Mouse (Mus musculus) CH12.LX (cell line): Measurements from ENCODE around the gene Zmat3. TPM values are rescaled to one million over a fixed set of nuclear protein-coding genes. Genes with fewer than 3 reads are reported as not detected.

Experiments used
- DNase-seq: peaks from one replicate; pipeline ENCODE4 v3.0.0-alpha.2; 2013; ENCODE audit errors: extremely low read depth
- H3K27ac ChIP-seq: 2 replicates; pipeline ENCODE4 v1.5.1; 2012; ENCODE audit warnings: low read depth, mild to moderate bottlenecking, control low read depth, moderate library complexity; ENCODE audit not compliant: insufficient read depth
- H3K27me3 ChIP-seq: replicated peaks from 2 replicates; pipeline ENCODE3; 2012; ENCODE audit warnings: inconsistent platforms
- H3K36me3 ChIP-seq, 2 experiments: replicated peaks in 1 of 2; 2 replicates each; pipeline versions ENCODE3 to v1.6.1; 2012; ENCODE audit warnings: inconsistent platforms in 1 of 2, low read length in 1 of 2, mild to moderate bottlenecking in 1 of 2, mixed read lengths in 1 of 2, moderate library complexity in 1 of 2; ENCODE audit not compliant: control insufficient read depth in 1 of 2, insufficient read depth in 1 of 2
- H3K4me1 ChIP-seq, 2 experiments: 2 replicates each; pipeline ENCODE4 v1.6.1; 2012; ENCODE audit warnings: inconsistent platforms in 1 of 2, moderate library complexity in 1 of 2; ENCODE audit not compliant: insufficient read depth in 2 of 2, control insufficient read depth in 1 of 2
- H3K4me2 ChIP-seq: 2 replicates; pipeline ENCODE4 v1.6.1; 2012; ENCODE audit warnings: low read depth, mild to moderate bottlenecking, control low read depth; ENCODE audit not compliant: poor library complexity, insufficient read depth, severe bottlenecking
- H3K4me3 ChIP-seq, 3 experiments: fragments of 150-350 bp in 1 of 3; sonication (generic) in 1 of 3; replicated peaks in 1 of 3; 2 replicates each; pipeline versions ENCODE3 to v1.5.1; 2011 to 2012; ENCODE audit warnings: low read depth in 2 of 3, low read length in 2 of 3, mild to moderate bottlenecking in 2 of 3, moderate library complexity in 2 of 3, control low read depth in 1 of 3, improper control_type of control experiment in 1 of 3, inconsistent platforms in 1 of 3, mixed read lengths in 1 of 3; ENCODE audit not compliant: poor library complexity in 1 of 3
- H3K79me2 ChIP-seq: replicated peaks from 2 replicates; pipeline ENCODE4 v1.6.1; 2012; ENCODE audit warnings: mild to moderate bottlenecking, moderate library complexity; ENCODE audit not compliant: control insufficient read depth, poor library complexity, insufficient read depth, severe bottlenecking; ENCODE audit errors: extremely low read depth
- H3K9ac ChIP-seq: 2 replicates; pipeline ENCODE4 v1.6.1; 2012; ENCODE audit warnings: low read depth, mild to moderate bottlenecking, control low read depth, moderate library complexity; ENCODE audit not compliant: insufficient read depth
- H3K9me3 ChIP-seq: replicated peaks from 2 replicates; pipeline ENCODE3; 2012; ENCODE audit warnings: low read length, inconsistent platforms, mixed read lengths
- BHLHE40 ChIP-seq: IDR thresholded peaks from 2 replicates; pipeline ENCODE4 v1.6.1; 2011; ENCODE audit warnings: mild to moderate bottlenecking, low read depth, low read length, improper control_type of control experiment
- CHD1 ChIP-seq: IDR thresholded peaks from 2 replicates; pipeline ENCODE4 v1.6.1; 2012; ENCODE audit warnings: low read depth, low read length, improper control_type of control experiment, inconsistent platforms
- CTCF ChIP-seq, 2 experiments: IDR thresholded peaks in 1 of 2; conservative IDR thresholded peaks in 1 of 2; 2 replicates each; pipeline ENCODE4 v1.5.1; 2011 to 2012; ENCODE audit warnings: low read depth in 2 of 2, low read length in 2 of 2, improper control_type of control experiment in 1 of 2, inconsistent platforms in 1 of 2, mild to moderate bottlenecking in 1 of 2, moderate library complexity in 1 of 2
- E2F4 ChIP-seq: IDR thresholded peaks from 2 replicates; pipeline ENCODE4 v1.6.1; 2011; ENCODE audit warnings: low read depth, low read length, improper control_type of control experiment; ENCODE audit not compliant: insufficient replicate concordance
- ELF1 ChIP-seq: IDR thresholded peaks from 2 replicates; pipeline ENCODE4 v1.6.1; 2014; ENCODE audit warnings: low read depth, mild to moderate bottlenecking, inconsistent platforms, low read length, improper control_type of control experiment
- EP300 ChIP-seq: IDR thresholded peaks from 2 replicates; pipeline ENCODE4 v1.6.1; 2011; ENCODE audit warnings: low read length, improper control_type of control experiment
- ETS1 ChIP-seq: conservative IDR thresholded peaks from 2 replicates; pipeline ENCODE4 v1.6.1; 2012; ENCODE audit warnings: low read depth, mild to moderate bottlenecking, inconsistent platforms, low read length, improper control_type of control experiment, moderate library complexity
- GABPA ChIP-seq: IDR thresholded peaks from 2 replicates; pipeline ENCODE4 v1.6.1; 2012; ENCODE audit warnings: low read depth, low read length, improper control_type of control experiment, inconsistent platforms; ENCODE audit not compliant: insufficient replicate concordance
- IRF4 ChIP-seq: IDR thresholded peaks from 2 replicates; pipeline ENCODE4 v1.6.1; 2014; ENCODE audit warnings: low read depth, mild to moderate bottlenecking, inconsistent platforms, low read length, improper control_type of control experiment
- JUN ChIP-seq: IDR thresholded peaks from 2 replicates; pipeline ENCODE4 v1.6.1; 2011; ENCODE audit warnings: low read depth, mild to moderate bottlenecking, low read length, improper control_type of control experiment, moderate library complexity; ENCODE audit not compliant: insufficient read depth
- JUND ChIP-seq: conservative IDR thresholded peaks from 2 replicates; pipeline ENCODE4 v1.6.1; 2011; ENCODE audit warnings: low read depth, low read length, improper control_type of control experiment
- KAT2A ChIP-seq: IDR thresholded peaks from 2 replicates; pipeline ENCODE4 v1.6.1; 2012; ENCODE audit warnings: low read length, improper control_type of control experiment, inconsistent platforms; ENCODE audit not compliant: insufficient replicate concordance
- MAZ ChIP-seq: IDR thresholded peaks from 2 replicates; pipeline ENCODE4 v1.6.1; 2012; ENCODE audit warnings: low read depth, mild to moderate bottlenecking, inconsistent platforms, low read length, improper control_type of control experiment, moderate library complexity
- MYC ChIP-seq: IDR thresholded peaks from 2 replicates; pipeline ENCODE4 v1.6.1; 2011; ENCODE audit warnings: low read depth, mild to moderate bottlenecking, improper control_type of control experiment, low read length
- NELFE ChIP-seq: IDR thresholded peaks from 2 replicates; pipeline ENCODE4 v1.6.1; 2011; ENCODE audit warnings: low read depth, low read length, improper control_type of control experiment
- NRF1 ChIP-seq: IDR thresholded peaks from 2 replicates; pipeline ENCODE4 v1.6.1; 2014; ENCODE audit warnings: low read depth, mild to moderate bottlenecking, inconsistent platforms, low read length, improper control_type of control experiment, moderate library complexity
- PAX5 ChIP-seq: IDR thresholded peaks from 2 replicates; pipeline ENCODE4 v1.6.1; 2012; ENCODE audit warnings: low read length, inconsistent platforms, mixed read lengths
- POLR2A ChIP-seq: IDR thresholded peaks from 2 replicates; pipeline ENCODE4 v1.6.1; 2011; ENCODE audit warnings: low read depth, mild to moderate bottlenecking, improper control_type of control experiment, low read length
- POLR2AphosphoS2 ChIP-seq: IDR thresholded peaks from 2 replicates; pipeline ENCODE4 v1.6.1; 2011; ENCODE audit warnings: low read depth, low read length, improper control_type of control experiment
- RAD21 ChIP-seq: IDR thresholded peaks from 2 replicates; pipeline ENCODE4 v1.6.1; 2011; ENCODE audit warnings: low read depth, mild to moderate bottlenecking, low read length, improper control_type of control experiment, moderate library complexity
- RCOR1 ChIP-seq: conservative IDR thresholded peaks from 2 replicates; pipeline ENCODE4 v1.6.1; 2012; ENCODE audit warnings: low read depth, mild to moderate bottlenecking, inconsistent platforms, low read length, improper control_type of control experiment
- SIN3A ChIP-seq: IDR thresholded peaks from 2 replicates; pipeline ENCODE4 v1.6.1; 2012; ENCODE audit warnings: low read length, improper control_type of control experiment, inconsistent platforms
- SMC3 ChIP-seq: IDR thresholded peaks from 2 replicates; pipeline ENCODE4 v1.6.1; 2011; ENCODE audit warnings: low read depth, low read length, improper control_type of control experiment
- TBP ChIP-seq: conservative IDR thresholded peaks from 2 replicates; pipeline ENCODE4 v1.6.1; 2011; ENCODE audit warnings: low read depth, low read length, improper control_type of control experiment
- UBTF ChIP-seq: IDR thresholded peaks from 2 replicates; pipeline ENCODE4 v1.6.1; 2012; ENCODE audit warnings: low read depth, mild to moderate bottlenecking, inconsistent platforms, low read length, improper control_type of control experiment, moderate library complexity
- USF2 ChIP-seq: conservative IDR thresholded peaks from 2 replicates; pipeline ENCODE4 v1.6.1; 2011; ENCODE audit warnings: low read depth, low read length, improper control_type of control experiment
- ZC3H11A ChIP-seq: IDR thresholded peaks from 2 replicates; pipeline ENCODE4 v1.6.1; 2012; ENCODE audit warnings: low read depth, mild to moderate bottlenecking, inconsistent platforms, low read length, improper control_type of control experiment
- ZKSCAN1 ChIP-seq: IDR thresholded peaks from 2 replicates; pipeline ENCODE4 v1.6.1; 2012; ENCODE audit warnings: low read depth, inconsistent platforms, low read length, improper control_type of control experiment, borderline replicate concordance
- ZMIZ1 ChIP-seq: IDR thresholded peaks from 2 replicates; pipeline ENCODE4 v1.6.1; 2012; ENCODE audit warnings: low read depth, mild to moderate bottlenecking, inconsistent platforms, low read length, improper control_type of control experiment
- ZNF384 ChIP-seq: IDR thresholded peaks from 2 replicates; pipeline ENCODE4 v1.6.1; 2012; ENCODE audit warnings: low read depth, low read length, improper control_type of control experiment, inconsistent platforms
- dilution Hi-C: fragments of 300-500 bp; cut with MboI; formaldehyde crosslinking; loops from 2 replicates; pipeline ENCODE4 v1.14.3; 2020; ENCODE audit warnings: low sequenced_read_pairs; ENCODE audit not compliant: extremely low pct_unique_long_range_greater_than_20kb, extremely low pct_ligation_motif_present
- in situ Hi-C: fragments of 300-500 bp; cut with MboI; formaldehyde crosslinking; loops from 3 replicates; pipeline ENCODE4 v1.14.3; 2019; ENCODE audit warnings: low sequenced_read_pairs, low pct_ligation_motif_present, low pct_unique_long_range_greater_than_20kb, mixed read lengths
- polyA plus RNA-seq: library from polyadenylated mRNA; unstranded; fragments of >175 nt; gene quantifications from 2 replicates; pipeline ENCODE4 v1.2.1, GENCODE M21; 2012; ENCODE audit warnings: low read depth; ENCODE audit not compliant: insufficient read length
- total RNA-seq, 2 experiments: library from RNA; depleted of rRNA; stranded (reverse); fragments of 300-350 nt in 1 of 2; fragments of >200 nt in 1 of 2; gene quantifications; 2 replicates each; pipeline ENCODE4 v1.2.3; 2012 to 2014

Gene Zmat3
- 18.6 and 21.6 TPM in 2 replicates for total RNA-seq (2012; rRNA removed)
- 8.0 and 13.4 TPM in 2 replicates for total RNA-seq (2014; rRNA removed)
- 13.4 and 17.2 TPM in 2 replicates for polyA plus RNA-seq

DNA sequence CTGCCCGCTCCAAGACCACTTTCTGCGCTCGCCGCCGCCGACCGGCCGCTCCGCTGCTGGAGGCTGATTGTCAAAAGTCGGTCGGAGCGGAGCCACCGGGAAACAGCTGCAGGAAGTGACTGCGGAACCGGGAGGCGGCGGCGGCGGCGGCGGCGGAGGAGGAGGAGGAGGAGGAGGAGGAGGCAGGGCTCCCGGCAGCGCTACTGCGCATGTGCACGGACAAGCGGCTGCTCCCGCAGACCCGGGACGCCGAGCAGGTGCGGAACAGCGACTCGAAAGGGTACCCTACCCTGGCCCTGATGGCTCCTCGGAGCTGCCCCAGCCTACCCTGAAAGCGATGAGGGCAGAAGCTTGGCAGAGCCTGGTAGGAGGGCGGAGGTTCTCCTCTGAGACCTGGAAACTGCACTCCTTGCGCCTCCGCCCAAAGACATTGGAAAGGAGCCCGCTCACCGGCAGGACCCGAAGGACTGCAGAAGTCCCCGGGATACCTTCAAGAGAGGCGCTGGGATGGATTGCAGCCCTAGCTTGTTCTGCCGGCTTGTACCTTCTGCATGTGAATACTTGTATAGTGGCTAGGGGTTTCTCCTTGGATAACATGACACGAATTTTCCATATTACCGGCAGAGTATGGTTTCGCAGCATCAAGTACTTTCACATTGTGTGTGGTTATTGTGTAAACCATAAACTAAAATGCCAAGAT lies at the start of gene Zmat3:
TSS of gene Zmat3 (minus strand) at position 469 of the 700 bp plus-strand sequence.
- TF ChIP-seq RAD21 (no peak), ZC3H11A (no peak), CHD1 (peak; percentile 76; the same call in 1 of the 2 replicates), SIN3A (no peak; the same call in none of the 2 replicates), JUN (peak; percentile 71; the same call in 1 of the 2 replicates), GABPA (no peak), POLR2A (peak; percentile 78), USF2 (no peak), UBTF (no peak; the same call in 1 of the 2 replicates), IRF4 (peak; percentile 81), ELF1 (peak; percentile 65), TBP (no peak), JUND (peak; percentile 69; the same call in 1 of the 2 replicates), POLR2AphosphoS2 (no peak), KAT2A (0 out of 2 replicates have a peak, but pooled peaks have one; percentile 43), NRF1 (peak; percentile 89), MAZ (0 out of 2 replicates have a peak, but pooled peaks have one; percentile 53), NELFE (peak; percentile 74; the same call in 1 of the 2 replicates), ZMIZ1 (no peak), CTCF (conservative IDR thresholded peaks at IDR 0.05 in 1 of 2, IDR thresholded peaks at IDR 0.05 in 1 of 2; ENCODE audit: low read depth in 2 of 2, low read length in 2 of 2) (no peak), MYC (no peak), EP300 (peak; percentile 65), ETS1 (peak; percentile 56), ZNF384 (no peak), RCOR1 (no peak), PAX5 (no peak), SMC3 (no peak), E2F4 (no peak), BHLHE40 (no peak), ZKSCAN1 (no peak)
- Histone ChIP-seq H3K36me3 (peaks cover 3 to 17% of the 10 kb centered on the region in 2 experiments), H3K4me3 (peak within 1 kb of the TSS; percentile 82 to 97 (median 84)), H3K27ac (peak within 1 kb of the TSS; percentile 82), H3K27me3 (no peaks in the 10 kb centered on the region), H3K9me3 (no peaks in the 10 kb centered on the region), H3K4me1 (peaks cover 17 to 54% of the 10 kb centered on the region in 2 experiments), H3K79me2 (peaks cover 37% of the 10 kb centered on the region), H3K4me2 (peak within 1 kb of the TSS; percentile 79), H3K9ac (peak within 1 kb of the TSS; percentile 61)
- in situ Hi-C loops (no loop called here), dilution Hi-C loops (no loop called here)
- DNase-seq: peak; percentile 70
